Mouse (Mus musculus) embryonic facial prominence, embryonic 12.5 days (tissue): ENCODE results near the gene Sfi1. TPM values are rescaled to one million over a fixed set of nuclear protein-coding genes. Genes with fewer than 3 reads are reported as not detected.
"Not testable (repeated sequence)": the region's sequence is repeated elsewhere in the genome, so short reads cannot be mapped to it uniquely, and the experiment has no call there.

Experiments used
- ATAC-seq: fragments of 200-750 bp; cut with Nextera tagmentation; 2 replicates; pipeline ENCODE4 v1.8.0; 2017; ENCODE audit not compliant: insufficient number of reproducible peaks, insufficient read depth, low FRiP score, low TSS enrichment
- H3K27ac ChIP-seq: fragments of 300-500 bp; sonication (generic); 2 replicates; pipeline ENCODE4 v1.5.1; 2016; ENCODE audit warnings: mild to moderate bottlenecking
- H3K27me3 ChIP-seq: fragments of 300-500 bp; sonication (generic); 2 replicates; pipeline ENCODE4 v1.6.1; 2016; ENCODE audit warnings: mild to moderate bottlenecking, moderate library complexity
- H3K36me3 ChIP-seq: fragments of 300-500 bp; sonication (generic); 2 replicates; pipeline ENCODE4 v1.6.1; 2016; ENCODE audit warnings: mild to moderate bottlenecking
- H3K4me1 ChIP-seq: fragments of 300-500 bp; sonication (generic); 2 replicates; pipeline ENCODE4 v1.6.1; 2016
- H3K4me2 ChIP-seq: fragments of 300-500 bp; sonication (generic); replicated peaks from 2 replicates; pipeline ENCODE4 v1.6.1; 2016; ENCODE audit warnings: mild to moderate bottlenecking, moderate library complexity
- H3K4me3 ChIP-seq: fragments of 300-500 bp; sonication (generic); 2 replicates; pipeline ENCODE4 v1.5.1; 2016; ENCODE audit warnings: mild to moderate bottlenecking
- H3K9ac ChIP-seq: fragments of 300-500 bp; sonication (generic); 2 replicates; pipeline ENCODE4 v1.6.1; 2016; ENCODE audit warnings: mild to moderate bottlenecking, moderate library complexity
- H3K9me3 ChIP-seq: fragments of 300-500 bp; sonication (generic); 2 replicates; pipeline ENCODE4 v1.6.1; 2016; ENCODE audit warnings: mild to moderate bottlenecking, moderate library complexity
- WGBS: fragments of 180-500 bp; shearing (Covaris S2); methylation state at CpG from one replicate; pipeline ENCODE4 v1.1.7; 2016; 5-methylcytosine and 5-hydroxymethylcytosine counted together
- polyA plus RNA-seq: library from polyadenylated mRNA; unstranded; fragments of >200 nt; fragmentation: Nextera tagmentation; extraction: Ambion mirVana; gene quantifications from 2 replicates; pipeline ENCODE4 v1.2.1, GENCODE M21; 2016

The Sfi1 gene
- polyA plus RNA-seq, 1 experiment from 2014 or later, result 17.1 TPM

DNA sequence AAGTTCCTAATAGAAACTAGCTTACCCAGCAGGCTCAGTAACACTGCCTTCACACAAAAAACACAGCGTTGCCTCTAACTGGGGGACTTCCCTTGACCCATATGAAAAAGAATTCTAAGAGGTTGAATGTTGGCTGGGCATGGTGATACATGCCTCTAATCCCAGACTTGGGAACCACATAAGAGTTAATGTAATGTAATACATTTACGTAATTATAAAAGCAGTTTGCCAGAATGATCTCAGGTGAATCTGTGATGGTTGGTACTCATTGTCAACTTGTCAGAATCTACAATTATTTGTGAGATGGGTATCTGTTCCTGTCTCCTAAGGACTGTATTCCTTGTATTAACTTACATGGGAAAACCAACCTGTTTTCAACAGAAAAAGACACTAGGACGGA is 36.3 kb downstream of the Sfi1 start:
- H3K36me3 ChIP-seq, H3K9ac ChIP-seq, H3K27ac ChIP-seq, H3K4me1 ChIP-seq, ATAC-seq, H3K4me3 ChIP-seq, H3K4me2 ChIP-seq, H3K27me3 ChIP-seq: not testable (repeated sequence)
- 92% methylated on average over 3 of the region's 3 CpGs for WGBS
- peaks cover 11% of the 10 kb centered on the region; the same call in 1 of the 2 replicates for H3K9me3 ChIP-seq

DNA sequence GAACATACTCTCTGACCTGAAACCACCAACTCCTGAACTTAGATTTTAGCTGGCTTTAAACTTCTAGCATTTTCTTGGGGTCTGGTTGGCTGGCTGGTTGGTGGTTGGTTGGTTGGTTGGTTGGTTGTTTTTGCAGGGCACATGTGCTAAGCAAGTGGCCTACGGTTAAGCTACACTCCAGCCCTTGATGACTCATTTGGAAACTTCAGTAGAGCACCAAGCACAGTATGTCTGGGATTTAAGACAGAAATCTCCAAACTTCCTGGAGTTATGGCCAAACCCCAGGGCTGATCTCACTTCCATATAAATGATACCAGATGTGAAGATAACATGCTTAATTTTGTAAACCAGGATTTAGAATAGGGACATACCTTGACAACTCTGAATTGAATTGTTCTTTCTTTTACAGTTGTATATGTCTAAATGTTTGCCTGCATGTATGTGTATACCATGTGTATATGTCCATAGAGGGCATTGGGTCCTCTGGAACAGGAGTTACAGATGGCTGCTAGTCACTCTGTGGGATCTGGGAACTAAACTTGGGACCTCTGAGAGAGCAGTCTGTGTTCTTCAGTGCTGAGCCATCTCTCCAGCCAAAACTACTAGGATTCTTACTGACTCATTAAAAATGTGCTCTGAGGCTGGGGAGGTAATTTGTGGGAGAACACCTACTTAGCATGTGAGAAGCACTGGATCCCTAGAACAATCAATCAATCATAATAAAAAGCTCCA is 39.4 kb downstream of the Sfi1 start:
- H3K9ac ChIP-seq, H3K27me3 ChIP-seq, H3K36me3 ChIP-seq, H3K4me2 ChIP-seq, H3K4me3 ChIP-seq, H3K4me1 ChIP-seq, H3K27ac ChIP-seq: not testable (repeated sequence)
- 76% methylated on average over 1 of the region's 1 CpGs for WGBS
- ATAC-seq, result peak; percentile 73
- peaks cover 11% of the 10 kb centered on the region; the same call in 1 of the 2 replicates for H3K9me3 ChIP-seq

DNA sequence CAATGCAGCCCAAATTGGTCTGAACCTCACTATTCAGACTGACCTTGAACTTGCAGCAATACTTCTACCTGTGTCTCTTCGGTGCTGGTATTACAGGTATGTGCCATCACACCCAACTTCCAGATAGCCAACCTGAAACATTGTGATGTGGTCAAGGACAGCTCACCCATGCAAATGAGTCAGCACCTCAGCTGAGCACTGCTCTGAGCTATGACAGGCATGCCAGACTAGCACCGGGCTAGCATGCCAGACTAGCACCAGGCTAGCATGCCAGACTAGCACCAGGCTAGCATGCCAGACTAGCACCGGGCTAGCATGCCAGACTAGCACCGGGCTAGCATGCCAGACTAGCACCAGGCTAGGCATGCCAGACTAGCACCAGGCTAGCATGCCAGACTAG is 41.9 kb downstream of the Sfi1 start:
- not testable (repeated sequence) for H3K4me1 ChIP-seq, H3K9me3 ChIP-seq, H3K27ac ChIP-seq, H3K9ac ChIP-seq, H3K4me3 ChIP-seq, H3K36me3 ChIP-seq, ATAC-seq, H3K4me2 ChIP-seq, H3K27me3 ChIP-seq
- 87% methylated on average over 4 of the region's 4 CpGs for WGBS

DNA sequence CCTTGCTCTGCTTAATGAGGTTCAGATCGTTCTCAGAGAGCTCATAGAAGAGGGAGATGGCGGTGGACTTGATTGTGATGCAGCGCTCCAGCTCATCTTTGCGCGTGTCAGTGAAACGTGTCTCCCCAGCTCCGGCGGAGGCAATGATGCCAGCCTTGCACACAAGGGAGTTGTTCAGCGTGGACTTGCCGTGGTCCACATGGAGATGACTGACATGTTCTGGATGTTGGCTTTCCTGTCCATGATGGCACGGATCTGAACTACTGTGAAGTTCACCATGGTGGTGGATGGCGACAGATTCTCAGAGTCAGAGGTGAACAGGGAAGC is 42.6 kb downstream of the Sfi1 start:
- H3K4me1 ChIP-seq, H3K4me3 ChIP-seq, H3K27ac ChIP-seq, H3K36me3 ChIP-seq, ATAC-seq, H3K9ac ChIP-seq, H3K4me2 ChIP-seq, H3K27me3 ChIP-seq: not testable (repeated sequence)
- H3K9me3 ChIP-seq, result peaks cover 10% of the 10 kb centered on the region
- 97% methylated on average over 12 of the region's 12 CpGs for WGBS

DNA sequence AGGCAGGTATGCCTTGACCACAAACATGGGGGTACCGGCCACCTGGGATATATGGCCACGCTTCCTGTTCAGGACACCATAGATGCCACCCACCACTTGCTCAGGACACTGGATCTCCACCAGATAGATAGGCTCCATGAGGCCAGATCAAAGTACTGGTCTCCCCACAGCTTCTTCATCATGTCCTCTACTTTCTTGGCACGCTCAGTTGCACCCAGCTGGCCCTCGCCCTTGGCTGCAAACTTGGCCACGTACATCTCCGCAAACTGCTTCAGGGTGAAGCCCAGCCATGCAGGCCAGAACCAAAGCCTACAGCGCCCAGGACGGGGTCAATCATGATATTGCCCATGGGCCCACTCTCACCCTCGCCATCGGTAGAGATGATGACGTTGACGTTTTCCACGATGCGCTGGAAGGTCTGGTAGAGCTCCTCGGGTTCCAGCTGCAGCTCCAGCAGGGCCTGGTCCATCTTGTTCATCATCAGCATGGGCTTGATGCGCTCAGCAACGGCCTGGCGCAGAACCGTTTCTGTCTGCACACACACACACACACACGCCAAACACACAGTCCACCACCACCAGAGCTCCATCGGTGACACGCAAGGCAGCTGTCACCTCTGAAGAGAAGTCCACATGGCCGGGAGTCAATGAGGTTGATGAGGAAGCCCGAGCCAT is 43.1 kb downstream of the Sfi1 start:
- peaks cover 10% of the 10 kb centered on the region for H3K9me3 ChIP-seq
- not testable (repeated sequence) for H3K9ac ChIP-seq, H3K4me1 ChIP-seq, H3K4me2 ChIP-seq, H3K27me3 ChIP-seq, H3K36me3 ChIP-seq, H3K4me3 ChIP-seq, ATAC-seq, H3K27ac ChIP-seq
- WGBS, result 96% methylated on average over 24 of the region's 24 CpGs

DNA sequence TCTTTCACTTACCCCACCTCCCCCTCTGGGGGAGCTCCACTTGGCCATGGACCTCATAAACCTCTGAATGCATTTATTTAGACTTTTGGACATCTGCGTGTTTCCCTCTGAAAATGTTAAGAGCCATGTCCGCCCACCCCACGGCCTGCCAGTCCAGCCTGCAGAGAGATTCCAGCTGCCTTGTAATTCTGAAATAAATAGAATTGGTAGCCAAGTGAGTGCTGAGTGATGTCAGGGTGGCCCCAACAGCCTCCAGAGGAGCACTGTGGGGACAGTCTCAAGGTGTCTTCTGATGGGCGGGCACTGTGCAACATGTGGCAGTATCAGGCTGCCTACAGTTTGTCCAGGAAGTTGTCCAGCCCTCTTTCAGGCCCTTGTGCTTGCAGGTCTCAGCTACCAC is 43.8 kb downstream of the Sfi1 start:
- not testable (repeated sequence) for H3K4me1 ChIP-seq, ATAC-seq
- WGBS, result 96% methylated on average over 4 of the region's 4 CpGs

DNA sequence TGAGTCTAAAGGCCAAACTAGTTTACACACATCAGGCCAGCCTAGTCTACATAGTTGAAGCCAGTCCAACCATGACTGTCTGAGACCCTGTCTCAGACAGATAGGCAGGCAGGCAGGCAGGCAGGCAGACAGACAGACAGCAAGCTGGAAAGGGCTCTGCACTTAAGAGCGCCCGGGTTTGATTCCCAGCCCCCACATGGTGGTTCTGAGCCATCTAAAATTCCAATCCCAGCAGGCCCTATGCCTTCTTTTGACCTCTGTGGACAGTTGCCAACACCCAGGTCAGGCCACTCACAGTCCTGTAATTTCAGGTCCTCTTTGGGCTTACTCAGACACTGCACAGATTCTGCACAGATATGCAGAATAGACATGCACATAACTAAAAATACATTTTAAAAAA is 46.5 kb downstream of the Sfi1 start:
- WGBS, result 100% methylated on average over 2 of the region's 2 CpGs

More for the DNA sequence above, 43.8 kb downstream of the Sfi1 start:
- peaks cover 10% of the 10 kb centered on the region for H3K9me3 ChIP-seq
- H3K27ac ChIP-seq, H3K27me3 ChIP-seq, H3K4me3 ChIP-seq, H3K36me3 ChIP-seq, H3K9ac ChIP-seq, H3K4me2 ChIP-seq: not testable (repeated sequence)

DNA sequence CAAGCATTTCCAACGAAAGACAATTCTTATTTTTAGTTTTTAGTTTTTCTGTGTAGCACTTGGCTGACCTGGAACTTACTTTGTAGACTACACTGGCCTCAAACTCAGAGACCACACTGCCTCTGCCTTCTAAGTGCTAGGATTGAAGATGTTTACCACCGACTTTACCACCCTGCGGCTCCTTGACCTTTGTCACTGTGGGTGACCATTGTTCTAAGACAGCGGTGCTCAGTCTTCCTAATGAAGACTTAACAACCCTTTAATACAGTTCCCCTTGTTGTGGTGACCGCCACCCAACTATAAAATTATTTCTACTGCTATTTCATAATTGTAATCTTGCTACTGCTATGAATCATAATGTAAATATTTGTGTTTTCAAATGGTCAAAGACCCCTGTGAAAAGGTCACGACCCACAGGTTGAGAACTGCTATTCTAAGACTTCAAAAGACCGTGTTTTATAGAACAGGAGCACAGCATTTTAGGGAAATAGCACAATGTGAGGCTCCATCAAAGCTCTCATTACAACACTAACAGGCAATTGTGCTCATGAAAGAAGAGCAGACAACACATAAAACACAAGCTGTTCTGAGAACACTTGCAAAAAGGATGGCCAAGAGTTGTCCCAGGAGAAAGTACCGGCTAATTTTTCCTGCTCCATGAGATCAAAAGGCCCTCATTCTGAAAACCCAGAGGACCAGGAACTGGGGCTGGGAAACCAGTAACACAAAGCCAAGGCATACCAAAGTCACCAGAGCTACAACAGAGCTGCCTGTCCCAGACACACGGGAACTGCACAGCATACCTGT is 47.7 kb downstream of the Sfi1 start:
- H3K4me3 ChIP-seq, H3K27me3 ChIP-seq, ATAC-seq, H3K36me3 ChIP-seq, H3K4me2 ChIP-seq, H3K4me1 ChIP-seq, H3K9ac ChIP-seq, H3K27ac ChIP-seq: not testable (repeated sequence)
- peaks cover 10% of the 10 kb centered on the region for H3K9me3 ChIP-seq
- WGBS, result 82% methylated on average over 9 of the region's 9 CpGs

More for the DNA sequence above, 46.5 kb downstream of the Sfi1 start:
- not testable (repeated sequence) for H3K4me1 ChIP-seq, H3K4me2 ChIP-seq, H3K9ac ChIP-seq, ATAC-seq, H3K4me3 ChIP-seq, H3K36me3 ChIP-seq, H3K27ac ChIP-seq, H3K27me3 ChIP-seq
- peaks cover 10% of the 10 kb centered on the region for H3K9me3 ChIP-seq

DNA sequence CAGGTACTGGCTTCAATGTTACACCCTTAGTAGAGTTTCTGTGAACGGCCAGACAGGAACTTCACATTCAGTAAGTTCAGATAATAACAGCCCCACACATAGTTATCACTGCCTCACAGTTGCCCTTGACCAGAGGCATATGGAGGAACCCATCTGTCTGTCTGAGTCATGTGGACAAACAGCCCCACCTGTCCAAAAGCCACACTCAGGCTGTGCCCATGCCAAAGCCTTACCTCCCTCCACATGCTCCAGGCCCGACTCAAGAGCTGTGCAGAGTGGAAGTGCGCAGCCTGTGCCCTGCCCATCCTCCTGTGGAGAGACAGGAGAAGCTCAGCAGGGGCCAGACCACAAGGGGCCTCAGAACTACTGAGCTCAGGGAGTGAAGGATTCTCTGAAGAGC is 49.3 kb downstream of the Sfi1 start:
- not testable (repeated sequence) for H3K36me3 ChIP-seq, H3K9ac ChIP-seq, H3K27ac ChIP-seq, H3K27me3 ChIP-seq, H3K4me1 ChIP-seq, H3K4me2 ChIP-seq, H3K4me3 ChIP-seq, ATAC-seq
- H3K9me3 ChIP-seq, result peaks cover 10% of the 10 kb centered on the region
- WGBS, result 79% methylated on average over 3 of the region's 3 CpGs

DNA sequence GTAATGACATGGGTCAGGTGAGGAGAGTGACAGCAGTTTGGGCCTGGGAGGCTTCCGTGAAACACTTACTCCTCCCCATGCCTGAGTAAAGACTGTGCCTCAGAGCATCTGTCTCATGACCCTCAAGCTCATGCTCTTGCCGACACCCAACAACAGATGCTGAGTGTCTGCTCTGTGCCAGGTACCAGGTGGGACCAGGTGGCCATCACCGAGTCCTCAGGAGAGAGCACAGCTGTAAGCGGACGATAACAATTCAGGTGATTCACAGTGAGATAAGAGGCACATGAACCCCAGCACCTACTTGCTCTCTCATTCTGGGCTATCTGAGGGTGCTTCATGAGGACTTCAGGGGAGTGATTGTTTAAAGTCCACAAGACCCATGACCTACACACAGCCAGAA is 50.9 kb downstream of the Sfi1 start:
- H3K4me2 ChIP-seq, H3K4me3 ChIP-seq, H3K4me1 ChIP-seq, H3K27ac ChIP-seq, H3K9ac ChIP-seq, H3K36me3 ChIP-seq, H3K27me3 ChIP-seq: not testable (repeated sequence)
- ATAC-seq, result peak; percentile 80
- peaks cover 11% of the 10 kb centered on the region for H3K9me3 ChIP-seq
- 87% methylated on average over 4 of the region's 5 CpGs for WGBS

DNA sequence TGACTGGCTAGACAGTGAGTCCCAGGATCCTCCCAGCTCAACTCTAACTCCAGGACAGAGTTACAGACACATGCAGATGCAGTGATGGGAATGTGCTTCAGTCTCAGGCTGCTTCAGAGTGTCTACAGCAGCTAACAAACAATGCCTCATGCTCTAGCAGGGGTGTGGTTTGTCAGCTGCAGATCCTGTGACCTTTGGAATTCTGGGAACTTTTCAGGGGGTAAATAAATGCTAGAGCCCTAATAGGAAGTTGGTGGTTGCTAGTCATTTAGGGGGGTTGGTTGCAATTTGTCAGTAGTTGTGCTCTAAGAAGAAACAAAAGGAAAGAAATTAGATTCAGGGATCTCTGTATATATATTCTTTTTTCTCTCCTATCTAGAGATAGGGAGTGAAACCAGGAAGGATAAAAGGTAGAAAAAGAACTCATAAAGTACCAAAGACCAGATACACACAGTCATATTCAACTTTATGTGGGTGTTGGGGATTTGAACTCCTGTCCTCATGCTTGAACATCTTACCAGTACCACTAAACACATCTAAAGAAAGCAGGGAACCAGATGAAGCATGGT is 52.2 kb downstream of the Sfi1 start:
- H3K27me3 ChIP-seq, H3K4me1 ChIP-seq, H3K4me3 ChIP-seq, H3K27ac ChIP-seq, H3K4me2 ChIP-seq, ATAC-seq, H3K36me3 ChIP-seq, H3K9ac ChIP-seq: not testable (repeated sequence)
- H3K9me3 ChIP-seq, result peaks cover 15% of the 10 kb centered on the region

DNA sequence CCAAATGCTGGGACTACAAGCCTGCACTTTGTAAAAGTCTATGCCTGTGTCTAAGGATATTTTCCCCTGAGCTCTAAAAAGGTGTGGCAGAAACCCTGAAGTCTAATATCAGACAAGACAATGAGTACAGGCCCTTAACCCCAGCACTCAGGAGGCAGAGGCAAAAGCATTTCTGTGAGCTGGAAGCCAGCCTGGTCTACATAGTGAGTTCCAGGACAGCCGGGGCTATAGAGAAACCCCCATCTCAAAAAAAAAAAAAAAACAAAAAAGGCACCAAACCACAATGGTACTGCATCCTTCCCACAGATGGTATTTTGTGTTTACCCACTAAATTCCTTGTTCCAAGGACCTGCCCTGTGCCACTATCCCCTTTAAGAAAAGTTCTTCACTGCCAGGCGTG is 54.9 kb downstream of the Sfi1 start:
- WGBS, result 89% methylated on average over 2 of the region's 2 CpGs
- not testable (repeated sequence) for H3K36me3 ChIP-seq, H3K4me3 ChIP-seq, ATAC-seq, H3K27me3 ChIP-seq, H3K4me2 ChIP-seq, H3K9ac ChIP-seq, H3K27ac ChIP-seq, H3K4me1 ChIP-seq
- peaks cover 14% of the 10 kb centered on the region; the same call in 1 of the 2 replicates for H3K9me3 ChIP-seq
